Mouse (Mus musculus): ENCODE measurements at regions not wholly inside any gene's neighbourhood (a gene's known extent, or its start where the extent isn't known, plus 50 kb on each side); places are given as distances from the start of the nearest gene placed in this dataset.

GRCm38 (mm10) chr6:31938216-31938814 is 111.7 kb upstream of the 1700012A03Rik start:
- ATAC-seq (replicated peaks; ENCODE audit: low FRiP score, low TSS enrichment, low read depth) (no peak; the same call in 1 of the 2 replicates), DNase-seq (ENCODE audit: low spot score) (peak; percentile 95)
- H3K27me3 ChIP-seq (replicated peaks; ENCODE audit: control insufficient read depth, insufficient read depth, low read length) = no peaks in the 10 kb centered on the region
- H3K9me3 ChIP-seq (ENCODE audit: control insufficient read depth, low read length) = no peaks in the 10 kb centered on the region
- no peaks in the 10 kb centered on the region; the same call in 1 of the 2 replicates for H3K4me1 ChIP-seq (replicated peaks; ENCODE audit: control insufficient read depth, insufficient read depth, low read length)
- peak overlapping the region; percentile 39 for H3K4me3 ChIP-seq (ENCODE audit: low read depth, low read length)
- no peak overlapping the region for H3K9ac ChIP-seq (ENCODE audit: low read length)
- H3K36me3 ChIP-seq (ENCODE audit: control insufficient read depth, insufficient read depth, low read length) = no peaks in the 10 kb centered on the region
- no peak overlapping the region for H3K27ac ChIP-seq (ENCODE audit: low read depth)
- whole genome bisulfite sequencing = 5% methylated on average over 20 of the region's 20 CpGs
- H3K4me2 ChIP-seq (ENCODE audit: low read length) = peak overlapping the region; percentile 68

DNA sequence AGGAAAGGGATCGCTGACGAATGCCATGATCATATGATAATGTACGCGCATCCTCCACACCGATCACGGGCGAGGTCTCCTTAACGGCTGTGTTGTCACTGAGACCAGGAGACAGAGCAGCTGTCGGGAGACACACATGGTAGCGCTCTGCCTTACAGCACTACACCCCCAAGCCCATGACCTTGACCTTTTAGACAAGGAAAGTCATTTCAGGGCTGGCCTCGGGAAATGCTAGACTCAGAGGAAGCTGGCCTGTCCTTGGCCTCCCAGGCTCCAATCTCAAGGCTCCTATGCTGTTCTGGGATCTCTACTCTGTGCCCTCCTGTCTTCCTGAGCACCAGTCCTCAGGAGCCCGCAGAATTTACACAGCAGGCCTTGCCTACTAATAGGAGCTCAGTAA is 112.9 kb upstream of the 1700012A03Rik start:
- Histone ChIP-seq H3K27me3 (replicated peaks; ENCODE audit: control insufficient read depth, insufficient read depth, low read length) (no peaks in the 10 kb centered on the region), H3K4me2 (ENCODE audit: low read length) (no peak overlapping the region), H3K36me3 (ENCODE audit: control insufficient read depth, insufficient read depth, low read length) (no peaks in the 10 kb centered on the region), H3K4me3 (ENCODE audit: low read depth, low read length) (no peak overlapping the region), H3K27ac (ENCODE audit: low read depth) (no peak overlapping the region), H3K9me3 (ENCODE audit: control insufficient read depth, low read length) (no peaks in the 10 kb centered on the region), H3K4me1 (replicated peaks; ENCODE audit: control insufficient read depth, insufficient read depth, low read length) (no peaks in the 10 kb centered on the region; the same call in 1 of the 2 replicates), H3K9ac (ENCODE audit: low read length) (no peak overlapping the region)
- DNase-seq (ENCODE audit: low spot score) = peak; percentile 37
- ATAC-seq (replicated peaks; ENCODE audit: low FRiP score, low TSS enrichment, low read depth) = no peak
- 73% methylated on average over 12 of the region's 12 CpGs for WGBS

- WGBS = 85% methylated on average over 10 of the region's 10 CpGs
- no peak overlapping the region for H3K4me2 ChIP-seq (ENCODE audit: low read length)
Observed at GRCm38 (mm10) chr6:31934826-31935225, 115.2 kb upstream of the 1700012A03Rik start.

GRCm38 (mm10) chr6:31933956-31934355 is 116.1 kb upstream of the 1700012A03Rik start:
- Histone ChIP-seq H3K4me2 (ENCODE audit: low read length) (no peak overlapping the region), H3K9ac (ENCODE audit: low read length) (no peak overlapping the region), H3K9me3 (ENCODE audit: control insufficient read depth, low read length) (no peaks in the 10 kb centered on the region), H3K4me1 (replicated peaks; ENCODE audit: control insufficient read depth, insufficient read depth, low read length) (no peaks in the 10 kb centered on the region; the same call in 1 of the 2 replicates), H3K36me3 (ENCODE audit: control insufficient read depth, insufficient read depth, low read length) (no peaks in the 10 kb centered on the region), H3K4me3 (ENCODE audit: low read depth, low read length) (no peak overlapping the region), H3K27ac (ENCODE audit: low read depth) (no peak overlapping the region), H3K27me3 (replicated peaks; ENCODE audit: control insufficient read depth, insufficient read depth, low read length) (0 out of 2 replicates have a peak, but pooled peaks cover 3% of the 10 kb centered on the region)
- 77% methylated on average over 8 of the region's 8 CpGs for WGBS
- DNase-seq (ENCODE audit: low spot score) = no peak
- no peak for ATAC-seq (replicated peaks; ENCODE audit: low FRiP score, low TSS enrichment, low read depth)

More at GRCm38 (mm10) chr6:31934826-31935225, 115.2 kb upstream of the 1700012A03Rik start:
- ATAC-seq (replicated peaks; ENCODE audit: low FRiP score, low TSS enrichment, low read depth) = no peak
- no peaks in the 10 kb centered on the region for H3K36me3 ChIP-seq (ENCODE audit: control insufficient read depth, insufficient read depth, low read length)
- H3K4me3 ChIP-seq (ENCODE audit: low read depth, low read length) = no peak overlapping the region
- H3K4me1 ChIP-seq (replicated peaks; ENCODE audit: control insufficient read depth, insufficient read depth, low read length) = no peaks in the 10 kb centered on the region; the same call in 1 of the 2 replicates
- H3K9ac ChIP-seq (ENCODE audit: low read length) = no peak overlapping the region
- DNase-seq (ENCODE audit: low spot score) = no peak
- no peaks in the 10 kb centered on the region for H3K9me3 ChIP-seq (ENCODE audit: control insufficient read depth, low read length)
- no peaks in the 10 kb centered on the region for H3K27me3 ChIP-seq (replicated peaks; ENCODE audit: control insufficient read depth, insufficient read depth, low read length)
- no peak overlapping the region for H3K27ac ChIP-seq (ENCODE audit: low read depth)

DNA sequence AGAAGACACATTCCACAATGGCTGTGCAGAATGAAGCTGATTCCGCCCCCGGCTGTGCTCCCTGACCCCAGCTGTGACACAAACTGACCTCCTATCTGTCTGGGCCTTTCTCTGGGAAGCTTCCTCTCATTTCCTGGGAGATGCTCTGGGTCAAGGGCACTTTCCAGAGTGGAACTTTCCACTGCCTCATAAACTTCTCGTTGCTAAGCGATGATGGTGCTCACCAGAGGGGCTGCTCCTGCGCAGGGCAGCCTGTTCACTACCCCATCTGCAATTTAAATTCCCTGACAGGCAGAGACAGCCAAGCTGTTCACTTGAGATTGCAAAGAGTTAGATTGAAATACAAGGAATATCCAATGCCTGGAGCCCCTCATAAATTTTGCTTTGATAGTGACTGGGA is 116.7 kb upstream of the 1700012A03Rik start:
- H3K4me2 ChIP-seq (ENCODE audit: low read length) = no peak overlapping the region
- H3K27ac ChIP-seq (ENCODE audit: low read depth) = no peak overlapping the region
- DNase-seq (ENCODE audit: low spot score) (no peak), ATAC-seq (replicated peaks; ENCODE audit: low FRiP score, low TSS enrichment, low read depth) (no peak)
- no peaks in the 10 kb centered on the region; the same call in 1 of the 2 replicates for H3K4me1 ChIP-seq (replicated peaks; ENCODE audit: control insufficient read depth, insufficient read depth, low read length)
- no peak overlapping the region for H3K9ac ChIP-seq (ENCODE audit: low read length)
- no peaks in the 10 kb centered on the region for H3K36me3 ChIP-seq (ENCODE audit: control insufficient read depth, insufficient read depth, low read length)
- no peaks in the 10 kb centered on the region for H3K9me3 ChIP-seq (ENCODE audit: control insufficient read depth, low read length)
- WGBS = 40% methylated on average over 5 of the region's 5 CpGs
- no peak overlapping the region for H3K4me3 ChIP-seq (ENCODE audit: low read depth, low read length)
- H3K27me3 ChIP-seq (replicated peaks; ENCODE audit: control insufficient read depth, insufficient read depth, low read length) = 0 out of 2 replicates have a peak, but pooled peaks cover 3% of the 10 kb centered on the region

DNA sequence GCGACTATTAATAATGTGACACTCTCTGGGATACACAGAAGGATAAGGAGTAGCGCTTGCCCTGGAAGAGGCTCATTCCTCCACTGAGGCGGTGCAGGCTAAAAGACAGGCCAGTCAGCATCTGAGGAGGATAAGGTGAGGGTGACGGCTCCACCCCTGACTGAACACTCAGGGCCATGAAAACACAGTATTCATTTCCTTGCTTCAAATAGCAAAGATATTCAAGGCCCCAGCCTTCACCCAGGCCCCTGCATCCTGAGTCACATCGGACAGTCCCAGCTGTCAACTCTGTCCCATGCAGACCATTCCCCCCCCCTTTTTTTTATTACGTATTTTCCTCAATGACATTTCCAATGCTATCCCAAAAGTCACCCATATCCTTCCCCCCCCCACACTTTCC is 118.9 kb upstream of the 1700012A03Rik start:
- Histone ChIP-seq H3K4me2 (ENCODE audit: low read length) (no peak overlapping the region), H3K9ac (ENCODE audit: low read length) (no peak overlapping the region), H3K4me3 (ENCODE audit: low read depth, low read length) (no peak overlapping the region), H3K4me1 (replicated peaks; ENCODE audit: control insufficient read depth, insufficient read depth, low read length) (no peaks in the 10 kb centered on the region; the same call in 1 of the 2 replicates), H3K36me3 (ENCODE audit: control insufficient read depth, insufficient read depth, low read length) (no peaks in the 10 kb centered on the region), H3K27ac (ENCODE audit: low read depth) (no peak overlapping the region), H3K9me3 (ENCODE audit: control insufficient read depth, low read length) (no peaks in the 10 kb centered on the region), H3K27me3 (replicated peaks; ENCODE audit: control insufficient read depth, insufficient read depth, low read length) (0 out of 2 replicates have a peak, but pooled peaks cover 3% of the 10 kb centered on the region)
- DNase-seq (ENCODE audit: low spot score) (no peak), ATAC-seq (replicated peaks; ENCODE audit: low FRiP score, low TSS enrichment, low read depth) (no peak)
- whole genome bisulfite sequencing = 93% methylated on average over 6 of the region's 6 CpGs

DNA sequence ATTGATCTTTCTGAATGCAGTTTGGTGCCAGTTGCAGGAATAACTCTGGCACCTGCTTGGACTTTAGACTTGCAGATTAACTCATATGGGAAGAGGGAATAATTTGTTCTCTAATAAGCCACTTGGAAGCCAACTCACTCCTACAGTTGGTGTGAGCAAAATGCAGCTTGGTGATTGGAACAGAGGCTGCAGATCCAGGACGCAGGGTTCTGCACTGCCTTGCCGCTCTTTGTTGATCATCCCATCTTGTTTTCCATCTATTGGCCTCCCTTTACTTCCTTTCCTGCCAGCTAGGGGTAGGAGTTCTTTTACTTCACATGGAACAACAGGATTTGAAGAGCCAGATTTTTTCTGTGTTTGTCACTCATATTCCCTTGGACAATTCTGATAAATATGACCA is 120.9 kb upstream of the 1700012A03Rik start:
- DNase-seq (ENCODE audit: low spot score) (no peak), ATAC-seq (replicated peaks; ENCODE audit: low FRiP score, low TSS enrichment, low read depth) (no peak)
- no peak overlapping the region for H3K4me3 ChIP-seq (ENCODE audit: low read depth, low read length)
- H3K36me3 ChIP-seq (ENCODE audit: control insufficient read depth, insufficient read depth, low read length) = no peaks in the 10 kb centered on the region
- no peaks in the 10 kb centered on the region; the same call in 1 of the 2 replicates for H3K4me1 ChIP-seq (replicated peaks; ENCODE audit: control insufficient read depth, insufficient read depth, low read length)
- no peak overlapping the region for H3K9ac ChIP-seq (ENCODE audit: low read length)
- no peaks in the 10 kb centered on the region for H3K9me3 ChIP-seq (ENCODE audit: control insufficient read depth, low read length)
- 89% methylated on average over 2 of the region's 2 CpGs for WGBS
- no peak overlapping the region for H3K4me2 ChIP-seq (ENCODE audit: low read length)
- H3K27me3 ChIP-seq (replicated peaks; ENCODE audit: control insufficient read depth, insufficient read depth, low read length) = 0 out of 2 replicates have a peak, but pooled peaks cover 3% of the 10 kb centered on the region
- no peak overlapping the region for H3K27ac ChIP-seq (ENCODE audit: low read depth)

DNA sequence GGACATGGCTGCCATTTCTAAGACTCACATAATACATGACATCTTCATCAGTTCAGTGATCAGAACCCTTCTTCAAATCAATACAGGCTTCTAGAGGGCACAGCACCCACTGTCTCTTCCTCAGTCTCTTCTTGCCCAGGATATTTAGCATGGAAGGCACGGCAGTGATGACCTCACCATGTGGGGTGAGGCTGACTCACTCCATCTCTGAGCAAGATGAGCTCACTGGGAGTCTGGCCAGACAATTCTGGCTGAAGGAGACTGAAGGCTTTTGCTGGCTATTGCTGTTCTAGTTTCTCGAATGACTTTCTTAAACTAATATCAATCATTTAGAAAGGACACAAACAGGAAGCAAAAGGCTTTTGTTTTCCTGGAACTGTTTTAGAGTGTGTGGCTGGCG is 122.9 kb upstream of the 1700012A03Rik start:
- Histone ChIP-seq H3K4me2 (ENCODE audit: low read length) (no peak overlapping the region), H3K4me1 (replicated peaks; ENCODE audit: control insufficient read depth, insufficient read depth, low read length) (no peaks in the 10 kb centered on the region), H3K27me3 (replicated peaks; ENCODE audit: control insufficient read depth, insufficient read depth, low read length) (0 out of 2 replicates have a peak, but pooled peaks cover 3% of the 10 kb centered on the region), H3K4me3 (ENCODE audit: low read depth, low read length) (no peak overlapping the region), H3K9ac (ENCODE audit: low read length) (no peak overlapping the region), H3K9me3 (ENCODE audit: control insufficient read depth, low read length) (no peaks in the 10 kb centered on the region), H3K36me3 (ENCODE audit: control insufficient read depth, insufficient read depth, low read length) (no peaks in the 10 kb centered on the region), H3K27ac (ENCODE audit: low read depth) (no peak overlapping the region)
- no peak for DNase-seq (ENCODE audit: low spot score)
- WGBS = 47% methylated on average over 3 of the region's 3 CpGs
- no peak for ATAC-seq (replicated peaks; ENCODE audit: low FRiP score, low TSS enrichment, low read depth)

- no peak overlapping the region for H3K4me2 ChIP-seq (ENCODE audit: low read length)
- H3K27ac ChIP-seq (ENCODE audit: low read depth) = no peak overlapping the region
- ATAC-seq (replicated peaks; ENCODE audit: low FRiP score, low TSS enrichment, low read depth) (no peak), DNase-seq (ENCODE audit: low spot score) (no peak)
- H3K36me3 ChIP-seq (ENCODE audit: control insufficient read depth, insufficient read depth, low read length) = no peaks in the 10 kb centered on the region
- no peak overlapping the region for H3K9ac ChIP-seq (ENCODE audit: low read length)
- 0 out of 2 replicates have a peak, but pooled peaks cover 3% of the 10 kb centered on the region for H3K27me3 ChIP-seq (replicated peaks; ENCODE audit: control insufficient read depth, insufficient read depth, low read length)
- no peaks in the 10 kb centered on the region for H3K9me3 ChIP-seq (ENCODE audit: control insufficient read depth, low read length)
- no peak overlapping the region for H3K4me3 ChIP-seq (ENCODE audit: low read depth, low read length)
- 71% methylated on average over 2 of the region's 2 CpGs for WGBS
- H3K4me1 ChIP-seq (replicated peaks; ENCODE audit: control insufficient read depth, insufficient read depth, low read length) = no peaks in the 10 kb centered on the region
Observed at GRCm38 (mm10) chr6:31924669-31925046, 125.4 kb upstream of the 1700012A03Rik start.
